Mouse (Mus musculus) left cerebral cortex, adult 2 months (tissue): ENCODE measurements at regions not wholly inside any gene's neighbourhood (a gene's known extent, or its start where the extent isn't known, plus 50 kb on each side); places are given as distances from the start of the nearest gene placed in this dataset.

Source experiments
- DNase-seq, 2 experiments: peaks; one replicate each; pipeline ENCODE4 v3.0.0; 2021 to 2022; ENCODE audit warnings: low spot score in 2 of 2, mixed read lengths in 1 of 2; ENCODE audit errors: extremely low spot score in 1 of 2
- H3K27ac ChIP-seq: fragments of 200-600 bp; 2 replicates; pipeline ENCODE4 v1.8.1; 2022
- H3K4me3 ChIP-seq: fragments of 200-600 bp; 2 replicates; pipeline ENCODE4 v1.8.1; 2022
- CTCF ChIP-seq: fragments of 200-600 bp; IDR thresholded peaks from 2 replicates; pipeline ENCODE4 v1.8.1; 2022; ENCODE audit warnings: antibody characterized with exemption, mild to moderate bottlenecking, moderate library complexity
- intact Hi-C: fragments of 180-260 bp; cut with DNase I; formaldehyde crosslinking; loops from one replicate; pipeline ENCODE4 v1.15.1; 2025

DNA sequence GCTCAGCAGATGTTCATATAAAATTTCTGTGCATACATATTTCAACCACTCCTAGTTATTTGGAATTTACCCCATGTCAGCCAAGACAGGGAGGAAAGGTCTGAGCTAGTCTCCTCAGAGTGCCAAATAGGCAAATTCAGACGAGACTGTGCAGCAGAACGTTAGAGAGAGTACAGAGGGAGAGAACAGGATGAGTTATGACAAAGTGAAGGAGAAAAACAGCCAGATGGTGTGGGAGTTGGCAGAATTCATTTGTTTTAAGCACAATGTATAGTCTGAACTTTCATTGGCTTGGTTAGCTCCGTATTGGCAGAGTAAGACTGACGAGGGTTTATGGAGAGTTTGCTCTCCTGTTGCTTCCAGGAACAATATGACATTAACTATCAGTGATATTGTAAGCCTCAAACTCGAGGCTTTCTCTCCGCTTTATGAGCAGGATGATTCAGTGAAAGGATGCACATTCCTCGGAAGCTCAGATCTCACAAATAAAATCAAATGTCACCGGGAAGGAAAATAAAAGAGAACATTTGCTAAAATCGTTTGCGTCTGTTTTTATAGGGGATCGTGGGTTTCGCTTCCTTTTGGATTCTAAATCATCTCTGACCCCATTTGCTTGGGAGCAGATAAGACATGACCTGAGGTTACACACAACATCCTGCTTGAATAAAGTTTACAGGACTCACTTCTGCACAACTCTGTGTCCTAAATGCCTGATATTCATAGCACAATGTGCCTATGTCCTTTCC, 435.8 kb upstream of the Dph6 start:
- intact Hi-C loops, result no loop called here
- no peak overlapping the region for H3K4me3 ChIP-seq
- no peak overlapping the region for H3K27ac ChIP-seq
- no peak for DNase-seq
- no peak for TF ChIP-seq CTCF

DNA sequence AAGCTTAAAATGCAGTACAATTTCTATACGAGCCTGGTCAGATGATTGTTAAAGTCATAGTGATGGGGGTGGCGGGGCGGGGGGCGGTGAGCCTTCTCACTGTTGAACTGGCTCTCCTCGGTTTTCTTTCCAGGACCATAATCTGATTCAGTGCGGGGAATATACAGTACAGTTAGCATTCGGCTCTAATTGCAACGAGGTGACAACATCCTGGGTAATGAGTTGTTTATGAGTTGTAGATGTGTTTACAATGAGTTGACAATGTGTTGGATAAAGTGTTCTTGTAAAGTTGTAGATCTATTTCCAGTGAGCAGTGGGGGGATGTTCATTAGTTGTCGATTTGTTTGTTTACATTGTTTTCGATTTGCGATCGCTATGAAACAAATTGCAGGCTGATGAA, 440.6 kb upstream of the Dph6 start:
- no peak for DNase-seq
- intact Hi-C loops, result no loop called here
- no peak for TF ChIP-seq CTCF
- H3K4me3 ChIP-seq, result no peak overlapping the region
- no peak overlapping the region for H3K27ac ChIP-seq

DNA sequence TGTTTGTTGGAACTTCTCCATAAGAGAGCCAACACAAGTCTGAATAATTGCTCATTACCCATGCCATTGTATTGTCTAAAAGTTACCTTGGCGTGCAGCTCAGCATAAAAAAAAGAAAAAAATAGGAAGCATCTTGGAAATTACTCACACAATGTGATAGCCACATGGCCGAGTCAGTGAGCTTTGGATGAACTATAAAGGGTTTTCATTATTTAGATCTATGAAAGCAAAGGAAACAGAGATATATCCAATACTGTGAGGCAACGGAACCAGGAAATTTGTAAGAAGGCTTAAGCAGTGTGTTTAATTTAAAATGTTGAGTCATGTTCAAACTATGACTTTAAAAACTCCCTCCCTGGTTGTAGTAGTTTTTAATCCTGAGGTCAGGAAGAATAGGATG, 446.7 kb upstream of the Dph6 start:
- no peak for DNase-seq
- no peak overlapping the region for H3K27ac ChIP-seq
- TF ChIP-seq CTCF, result no peak
- H3K4me3 ChIP-seq, result no peak overlapping the region
- intact Hi-C loops, result no loop called here

DNA sequence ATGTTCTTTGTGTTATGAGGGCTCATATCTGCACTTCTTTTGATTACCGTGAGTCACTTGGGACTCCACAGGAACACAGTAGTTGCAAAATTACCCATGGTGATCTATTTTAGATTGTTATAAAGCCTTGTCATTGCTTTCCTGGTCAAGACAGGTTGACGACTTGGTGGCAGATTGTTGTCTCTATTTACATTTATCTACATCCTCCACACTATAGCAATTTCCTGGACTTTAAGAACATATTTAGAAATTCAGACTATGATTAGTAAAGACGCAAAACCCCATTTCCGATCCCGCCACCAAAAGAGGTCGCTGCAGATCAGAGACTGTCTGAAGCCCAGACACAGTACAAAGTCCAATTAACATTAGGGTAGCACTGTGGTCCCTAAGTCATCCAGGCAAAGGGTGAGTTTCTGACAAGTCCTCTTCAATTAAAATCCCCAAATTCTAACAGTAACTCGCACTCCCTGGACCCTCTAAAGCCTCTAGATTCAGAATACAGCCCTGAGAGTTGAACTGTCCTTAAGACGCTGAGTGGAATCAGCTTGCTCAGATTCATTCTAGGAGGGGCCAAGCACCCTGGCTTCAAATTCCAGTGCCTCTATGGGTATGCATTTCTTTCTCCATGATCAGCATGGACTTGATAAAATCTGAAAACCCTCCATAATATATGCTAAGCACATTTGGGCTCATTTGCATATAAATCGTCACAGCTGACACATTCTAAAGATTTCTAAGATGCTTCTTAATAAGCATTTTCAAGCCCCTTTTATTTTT, 461.9 kb upstream of the BC052040 start:
- Histone ChIP-seq H3K27ac (no peak overlapping the region), H3K4me3 (no peak overlapping the region)
- no peak for DNase-seq
- intact Hi-C loops, result no loop called here
- no peak for TF ChIP-seq CTCF

DNA sequence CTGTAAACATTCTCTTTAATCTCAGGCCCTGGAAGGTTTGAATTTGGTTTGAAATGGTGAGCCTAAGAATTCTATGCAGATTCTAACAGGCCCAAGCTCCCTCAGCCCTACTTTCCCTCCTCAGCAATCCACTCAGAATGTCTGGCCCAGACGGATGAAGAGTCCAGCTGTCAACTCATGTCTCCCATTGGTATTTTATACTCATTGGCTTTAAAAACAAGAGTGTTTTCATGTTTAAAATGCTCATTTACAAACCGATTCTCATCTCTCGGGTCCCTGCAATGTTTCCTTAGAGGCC, 461.4 kb upstream of the BC052040 start:
- no peak for DNase-seq
- intact Hi-C loops, result no loop called here
- Histone ChIP-seq H3K27ac (no peak overlapping the region), H3K4me3 (no peak overlapping the region)
- TF ChIP-seq CTCF, result no peak

GRCm38 (mm10) chr2:115126625-115127369, 454.7 kb upstream of the BC052040 start:
- intact Hi-C loops, result no loop called here
- Histone ChIP-seq H3K4me3 (no peak overlapping the region), H3K27ac (no peak overlapping the region)
- TF ChIP-seq CTCF, result no peak
- DNase-seq, result no peak

GRCm38 (mm10) chr2:115131746-115132145, 449.8 kb upstream of the BC052040 start:
- no peak for DNase-seq
- H3K27ac ChIP-seq, result no peak overlapping the region
- intact Hi-C loops, result no loop called here
- no peak for TF ChIP-seq CTCF
- no peak overlapping the region for H3K4me3 ChIP-seq

GRCm38 (mm10) chr2:115132165-115132592, 449.3 kb upstream of the BC052040 start:
- no peak for TF ChIP-seq CTCF
- Histone ChIP-seq H3K27ac (no peak overlapping the region), H3K4me3 (no peak overlapping the region)
- intact Hi-C loops, result no loop called here
- no peak for DNase-seq

GRCm38 (mm10) chr2:115141416-115141815, 440.1 kb upstream of the BC052040 start:
- no peak for TF ChIP-seq CTCF
- Histone ChIP-seq H3K27ac (no peak overlapping the region), H3K4me3 (no peak overlapping the region)
- intact Hi-C loops, result no loop called here
- DNase-seq, result no peak

DNA sequence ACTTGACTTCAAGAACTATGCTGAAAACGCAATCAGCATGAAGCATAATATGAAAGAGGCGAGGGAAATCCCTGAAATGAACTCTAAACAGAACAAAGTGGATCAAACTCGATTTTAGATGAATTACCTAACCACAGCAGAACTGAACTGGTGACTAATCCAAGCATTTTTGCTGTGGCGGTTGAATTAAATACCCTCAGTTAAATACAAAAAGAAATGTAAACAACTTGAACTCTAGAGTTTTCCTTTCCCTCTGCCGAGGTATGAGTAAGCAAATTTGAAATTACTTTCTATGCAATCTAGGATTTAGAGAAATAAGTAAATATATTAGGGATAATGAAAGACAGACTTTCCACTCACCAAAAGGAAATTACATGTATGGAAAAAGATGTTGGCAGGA, 409.4 kb upstream of the BC052040 start:
- no peak for DNase-seq
- no peak overlapping the region for H3K4me3 ChIP-seq
- intact Hi-C loops, result no loop called here
- TF ChIP-seq CTCF, result no peak
- H3K27ac ChIP-seq, result no peak overlapping the region

DNA sequence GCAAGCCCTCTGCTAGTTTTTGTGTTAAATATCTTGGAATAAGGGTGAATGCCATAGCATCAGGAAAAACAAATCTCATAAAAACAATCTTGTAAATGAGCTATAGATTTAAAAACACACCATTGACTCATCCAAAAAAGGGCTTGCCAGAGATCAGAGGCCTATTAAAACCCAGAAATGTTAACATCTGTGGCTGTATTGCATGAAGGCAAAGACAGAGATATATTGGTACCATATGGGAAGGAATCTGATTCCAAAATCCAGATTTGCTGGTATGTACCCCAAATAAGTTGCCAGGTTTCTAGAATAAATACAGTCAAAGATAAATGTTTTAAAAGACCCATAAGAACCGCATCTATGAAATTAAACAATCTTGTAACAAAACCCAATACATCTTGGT, 404.4 kb upstream of the BC052040 start:
- intact Hi-C loops, result no loop called here
- TF ChIP-seq CTCF, result no peak
- no peak for DNase-seq
- H3K4me3 ChIP-seq, result no peak overlapping the region
- H3K27ac ChIP-seq, result no peak overlapping the region

GRCm38 (mm10) chr2:115177896-115178295, 403.6 kb upstream of the BC052040 start:
- TF ChIP-seq CTCF, result no peak
- intact Hi-C loops, result no loop called here
- no peak overlapping the region for H3K4me3 ChIP-seq
- DNase-seq, result no peak
- no peak overlapping the region for H3K27ac ChIP-seq

DNA sequence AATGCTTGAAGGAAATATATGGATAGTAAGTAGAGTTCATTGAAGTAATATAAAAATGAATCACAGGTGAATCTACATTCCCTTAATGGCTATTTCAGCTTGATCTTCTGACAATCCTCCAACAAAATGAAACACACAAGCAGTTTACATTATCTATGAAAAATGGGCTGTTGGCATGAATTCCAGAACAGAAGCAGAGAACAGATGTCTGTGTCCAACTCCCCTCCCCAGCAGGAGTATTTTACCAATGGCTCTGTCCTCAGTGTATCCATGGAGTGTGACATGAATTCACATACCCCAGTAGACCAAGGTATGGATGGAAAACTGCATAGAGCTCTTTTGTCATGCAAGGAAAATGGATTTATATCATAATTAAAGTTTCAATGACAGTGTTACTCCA, 370.3 kb upstream of the BC052040 start:
- intact Hi-C loops, result no loop called here
- TF ChIP-seq CTCF, result no peak
- no peak overlapping the region for H3K27ac ChIP-seq
- DNase-seq, result no peak
- no peak overlapping the region for H3K4me3 ChIP-seq
